Mouse (Mus musculus) myocyte (in vitro differentiated cells): Measurements from ENCODE around the gene Ddx19b.

Experiments
- CEBPB ChIP-seq: IDR thresholded peaks from 2 replicates; pipeline ENCODE4 v1.6.1; 2011; ENCODE audit warnings: mild to moderate bottlenecking, moderate library complexity; ENCODE audit not compliant: poor library complexity, insufficient read depth, severe bottlenecking
- E2F4 ChIP-seq: IDR thresholded peaks from one replicate; pipeline ENCODE4 v1.6.1; 2011; ENCODE audit warnings: mild to moderate bottlenecking, control low read depth, moderate library complexity; ENCODE audit not compliant: insufficient read depth
- MAX ChIP-seq: IDR thresholded peaks from one replicate; pipeline ENCODE4 v1.6.1; 2011; ENCODE audit warnings: low read depth, mild to moderate bottlenecking, control low read depth
- MYOD1 ChIP-seq, 3 experiments: IDR thresholded peaks; one replicate each; pipeline ENCODE4 v1.6.1; 2011; ENCODE audit warnings: control low read depth in 2 of 3, low read depth in 2 of 3, mild to moderate bottlenecking in 2 of 3, moderate library complexity in 1 of 3; ENCODE audit not compliant: insufficient read length in 2 of 3, control insufficient read depth in 1 of 3
- MYOG ChIP-seq, 3 experiments: IDR thresholded peaks; one replicate each; pipeline ENCODE4 v1.6.1; 2011; ENCODE audit warnings: control low read depth in 2 of 3, low read depth in 2 of 3, mild to moderate bottlenecking in 2 of 3; ENCODE audit not compliant: insufficient read length in 2 of 3, control insufficient read depth in 1 of 3, insufficient read depth in 1 of 3
- POLR2A ChIP-seq: IDR thresholded peaks from one replicate; pipeline ENCODE4 v1.6.1; 2011; ENCODE audit warnings: low read depth, mild to moderate bottlenecking, control low read depth, moderate library complexity; ENCODE audit not compliant: insufficient read length
- POLR2AphosphoS2 ChIP-seq: IDR thresholded peaks from one replicate; pipeline ENCODE4 v1.6.1; 2011; ENCODE audit warnings: low read depth, control low read depth; ENCODE audit not compliant: insufficient read length
- SRF ChIP-seq: IDR thresholded peaks from one replicate; pipeline ENCODE4 v1.6.1; 2011; ENCODE audit warnings: low read depth; ENCODE audit not compliant: control insufficient read depth, insufficient read length
- TCF3 ChIP-seq: IDR thresholded peaks from one replicate; pipeline ENCODE4 v1.6.1; 2011; ENCODE audit warnings: low read depth, control low read depth; ENCODE audit not compliant: insufficient read length
- USF1 ChIP-seq: IDR thresholded peaks from one replicate; pipeline ENCODE4 v1.6.1; 2011; ENCODE audit warnings: low read depth, mild to moderate bottlenecking, control low read depth, moderate library complexity

DNA sequence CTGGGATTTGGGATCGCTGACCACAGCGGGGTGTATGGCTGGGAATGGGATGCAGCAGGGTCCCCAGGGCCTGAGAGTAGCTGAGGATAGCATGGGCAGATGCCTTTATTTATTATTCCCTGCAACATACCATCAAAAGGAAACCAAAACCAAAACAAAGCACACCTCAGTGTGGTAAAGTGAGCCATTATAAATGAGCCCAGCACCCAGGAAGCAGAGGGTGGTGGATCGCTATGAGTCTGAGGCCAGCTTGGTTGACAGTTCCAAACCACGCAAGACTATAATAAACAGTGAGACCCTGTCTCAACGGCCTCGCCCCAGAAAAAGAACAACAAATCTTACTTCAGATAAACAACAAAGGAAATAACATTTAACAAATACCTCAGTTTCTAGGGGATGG, 1.5 kb downstream of the Ddx19b start:
- no peak for TF ChIP-seq POLR2A
- no peak for TF ChIP-seq MYOD1 (IDR thresholded peaks at IDR 0.05; ENCODE audit: control insufficient read depth in 1 of 3, insufficient read length in 2 of 3, low read depth in 2 of 3)
- no peak for TF ChIP-seq CEBPB
- no peak for TF ChIP-seq POLR2AphosphoS2
- no peak for TF ChIP-seq USF1
- no peak for TF ChIP-seq MAX
- no peak for TF ChIP-seq SRF
- TF ChIP-seq MYOG (IDR thresholded peaks at IDR 0.05; ENCODE audit: control insufficient read depth in 1 of 3, insufficient read depth in 1 of 3, insufficient read length in 2 of 3, low read depth in 2 of 3): no peak
- TF ChIP-seq E2F4: no peak
- no peak for TF ChIP-seq TCF3
